Mouse (Mus musculus) CD8-positive naive resting alpha-beta T cell, adult 2 months (primary cell): ENCODE measurements around the gene Anp32e.
"Not testable (repeated sequence)": the region's sequence is repeated elsewhere in the genome, so short reads cannot be mapped to it uniquely, and the experiment has no call there.

Source experiments
- DNase-seq, 2 experiments: peaks; one replicate each; pipeline ENCODE4 v3.0.0; 2022; ENCODE audit warnings: low read depth in 2 of 2, low spot score in 2 of 2

Gene Anp32e

DNA sequence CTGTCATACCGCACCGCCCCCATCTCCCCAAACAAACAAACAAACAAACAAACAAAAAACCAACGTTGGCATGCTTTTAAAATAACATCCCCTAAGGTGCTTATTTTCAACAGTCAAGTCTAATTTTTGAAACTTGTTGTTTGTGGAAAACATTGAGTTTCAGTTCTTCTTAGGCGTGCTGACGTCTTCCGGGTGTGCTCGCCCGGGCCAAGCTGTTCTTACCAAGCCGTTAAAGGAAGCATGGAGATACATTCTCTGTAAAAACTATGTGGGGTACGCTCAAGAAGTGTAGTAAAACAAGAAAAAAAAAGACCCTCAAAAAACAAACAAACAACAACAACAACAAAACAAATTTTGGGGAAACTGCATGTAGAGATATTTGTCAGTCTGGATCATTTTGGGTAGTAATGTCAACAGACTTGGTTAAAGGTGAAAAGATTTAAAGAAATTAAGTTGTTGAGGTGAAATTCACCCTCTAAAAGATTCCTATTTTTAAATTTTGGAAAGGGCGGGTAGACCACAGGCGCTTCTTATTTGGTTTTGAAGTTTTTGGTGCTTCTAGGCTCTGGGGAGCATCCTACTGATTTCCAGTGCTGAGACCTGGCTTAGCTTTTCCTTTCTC, 43.3 kb downstream of the Anp32e start:
- DNase-seq: no peak

- DNase-seq: peak in 1 of 2 experiments; percentile 56
These were observed 44.0 kb downstream of the Anp32e start for GRCm38 (mm10) chr3:95972873-95973634.

DNA sequence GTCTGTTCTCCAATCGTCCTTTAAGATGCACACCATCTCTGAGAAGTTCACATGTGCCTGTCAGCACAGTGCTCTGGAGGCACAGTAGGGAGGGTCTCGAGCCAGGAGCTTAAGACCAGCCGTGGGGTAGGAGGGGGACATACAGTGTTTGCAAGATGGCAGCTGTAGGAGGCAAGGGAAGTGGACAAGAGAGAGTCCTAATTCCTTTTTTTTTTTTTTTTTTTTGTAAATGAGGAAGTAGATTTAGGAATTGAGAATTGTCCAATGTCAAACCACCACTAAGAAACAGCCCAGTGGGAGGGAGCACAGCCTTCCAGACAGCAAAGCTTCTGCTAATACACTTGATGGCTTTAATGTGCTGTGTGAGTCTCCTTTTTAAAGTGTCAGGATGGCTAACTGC, 48.0 kb downstream of the Anp32e start:
- DNase-seq: no peak

DNA sequence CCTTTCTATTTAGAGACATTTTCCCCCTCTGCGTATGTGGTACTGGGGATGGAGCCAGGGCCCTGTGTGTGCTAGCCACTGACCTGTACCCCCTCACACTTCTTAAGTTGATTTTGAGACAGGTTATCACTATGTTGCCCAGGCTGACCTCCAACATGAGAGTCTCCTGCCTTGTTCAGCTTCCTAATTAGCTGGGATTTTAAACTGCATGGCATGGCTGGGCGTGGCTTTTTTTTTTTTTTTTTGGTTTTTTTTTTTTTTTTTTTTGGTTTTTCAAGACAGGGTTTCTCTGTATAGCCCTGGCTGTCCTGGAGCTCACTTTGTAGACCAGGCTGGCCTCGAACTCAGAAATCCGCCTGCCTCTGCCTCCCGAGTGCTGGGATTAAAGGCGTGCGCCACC, 48.5 kb downstream of the Anp32e start:
- not testable (repeated sequence) for DNase-seq

GRCm38 (mm10) chr3:95978265-95978664, 49.2 kb downstream of the Anp32e start:
- no peak for DNase-seq

DNA sequence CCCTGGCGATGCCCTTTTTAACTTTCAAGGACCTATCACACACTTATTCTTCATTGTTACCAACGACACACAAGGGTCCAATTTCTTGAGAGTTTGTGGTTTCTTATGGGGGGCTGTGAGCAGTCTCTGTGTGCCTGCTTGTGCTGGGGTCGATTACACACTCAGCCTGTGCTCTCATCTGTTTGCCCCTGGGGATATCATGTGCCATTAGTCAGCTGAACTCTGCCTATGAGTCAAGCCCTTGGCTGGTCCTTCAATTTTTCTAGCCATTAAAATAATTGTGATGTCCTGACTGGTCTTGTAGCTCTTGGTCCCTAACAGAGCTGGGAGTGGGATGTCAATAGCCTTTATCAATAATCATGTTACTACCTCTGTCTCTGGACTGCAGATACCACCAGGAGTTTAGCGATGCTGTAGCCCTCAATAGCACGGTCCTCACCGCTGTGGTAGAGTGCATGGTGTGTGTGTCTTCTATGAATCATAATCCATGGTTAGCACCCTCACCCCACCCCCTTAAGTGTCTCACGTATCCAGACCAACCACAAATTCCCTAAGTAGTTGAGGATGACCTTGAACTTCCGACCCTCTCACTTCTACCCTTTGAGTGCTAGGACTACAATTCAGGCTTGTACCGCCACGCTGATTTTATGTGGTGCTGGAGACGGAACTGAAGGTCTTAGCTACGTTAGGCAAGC, 51.4 kb downstream of the Anp32e start:
- DNase-seq: no peak

- DNase-seq: no peak
These were observed 53.1 kb downstream of the Anp32e start for GRCm38 (mm10) chr3:95982129-95982528.

DNA sequence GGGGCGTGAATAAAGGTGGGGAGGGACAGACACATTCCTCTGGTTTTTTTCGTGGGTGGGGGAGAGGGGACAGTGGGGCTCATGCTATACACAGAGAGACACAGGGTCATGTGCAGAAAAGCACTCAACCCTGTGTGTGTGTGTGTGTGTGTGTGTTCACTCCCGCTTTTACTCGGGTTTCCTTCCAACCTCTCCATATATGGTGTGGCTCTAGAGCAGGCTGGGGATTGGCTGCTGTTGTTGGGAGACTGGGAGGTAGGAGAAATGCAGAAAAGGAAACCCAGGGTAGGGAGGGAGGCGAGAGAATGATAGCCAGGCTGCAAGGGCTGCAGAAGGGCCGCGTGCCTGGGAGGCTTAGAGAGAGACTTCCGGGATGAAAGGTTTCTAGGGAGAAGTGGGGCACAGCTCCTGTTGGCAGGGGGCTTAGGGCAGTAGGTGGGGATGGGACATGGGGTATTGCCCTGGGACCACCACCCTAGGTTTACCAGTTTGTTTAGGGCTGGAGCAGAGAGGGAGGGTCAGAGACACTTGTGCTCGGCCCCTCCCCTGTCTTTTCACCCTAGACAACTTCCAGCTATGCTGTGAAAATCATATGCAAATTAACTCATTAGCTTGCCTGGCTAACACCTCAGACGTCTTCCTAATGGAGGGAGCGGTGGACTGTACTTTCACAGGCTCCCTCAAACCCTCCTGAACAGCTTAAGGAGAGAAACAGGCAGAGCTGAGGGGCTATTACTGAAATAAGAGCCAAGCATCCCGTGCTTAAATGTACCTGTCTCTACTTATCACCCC, 56.4 kb downstream of the Anp32e start:
- no peak for DNase-seq

DNA sequence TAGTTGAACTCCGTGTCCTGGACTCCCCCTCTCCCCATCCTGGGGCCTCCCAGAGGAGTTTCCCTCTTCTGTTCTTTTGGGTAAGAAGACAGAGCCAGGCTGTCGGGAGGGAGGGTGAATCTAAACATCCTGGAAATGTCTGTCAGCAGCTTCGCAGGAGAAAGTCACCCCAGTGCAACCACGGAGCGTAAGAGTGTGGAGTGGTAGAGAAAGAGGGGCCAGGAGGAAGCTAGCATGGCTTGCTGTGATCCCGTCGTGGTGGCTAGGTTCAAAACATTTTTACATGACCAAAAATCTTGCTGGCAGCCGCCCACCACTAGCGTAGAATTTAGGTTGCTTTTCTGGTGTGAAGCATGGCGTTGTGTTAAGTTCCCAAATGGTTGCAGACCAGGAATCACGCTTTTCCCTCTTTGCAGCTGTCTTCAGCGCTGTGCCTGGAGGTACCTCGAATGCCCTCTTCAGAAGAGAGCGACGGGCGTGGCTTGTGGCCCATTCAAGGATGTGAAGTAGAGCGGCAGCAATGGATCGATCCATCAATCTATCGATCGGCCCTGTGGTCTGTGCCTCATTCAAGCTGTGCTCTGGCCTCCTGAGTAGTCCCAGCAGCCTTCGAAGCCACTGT, 57.1 kb downstream of the Anp32e start:
- peak in 1 of 2 experiments; percentile 44 for DNase-seq

DNA sequence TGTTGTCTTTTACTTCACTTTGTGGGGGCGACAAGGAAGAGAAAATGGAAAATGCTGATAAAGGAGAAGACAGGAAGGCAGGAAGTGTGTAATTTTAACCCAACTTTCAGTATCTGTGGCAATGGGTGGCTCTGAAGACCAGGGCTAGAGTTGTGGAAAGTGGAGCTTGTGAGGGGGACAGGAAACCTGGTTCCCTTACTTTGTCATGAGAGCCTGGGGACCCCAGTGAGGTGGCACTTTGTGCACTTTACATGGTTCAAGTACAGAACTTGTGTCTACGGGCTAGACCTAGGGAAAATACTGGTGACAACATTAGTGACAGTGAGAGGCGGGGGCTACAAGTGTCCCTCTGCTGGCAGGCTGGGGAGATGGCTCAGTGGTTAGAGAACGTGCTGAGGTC, 57.9 kb downstream of the Anp32e start:
- DNase-seq: peak in 1 of 2 experiments; percentile 12

- no peak for DNase-seq
These were observed 58.5 kb downstream of the Anp32e start for GRCm38 (mm10) chr3:95987386-95988110.

DNA sequence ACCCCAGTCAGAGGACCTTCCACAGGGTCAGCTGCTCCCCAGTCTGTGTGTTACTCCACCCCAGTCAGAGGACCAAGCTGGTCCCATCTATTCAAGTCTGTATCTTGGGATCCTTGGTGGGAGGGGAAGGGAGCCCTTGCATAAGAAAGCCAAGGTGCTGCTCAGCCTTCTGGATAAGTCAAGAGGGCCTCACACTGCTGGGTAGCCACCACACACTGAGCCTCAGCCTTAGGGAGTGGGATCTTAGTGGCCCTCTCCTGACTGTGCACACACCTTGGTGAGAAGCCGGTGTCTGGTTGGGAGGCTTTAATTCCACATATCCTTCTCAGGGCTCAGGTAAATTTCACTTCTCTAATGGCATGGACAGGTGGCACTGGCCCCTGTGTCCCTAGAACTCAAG, 59.1 kb downstream of the Anp32e start:
- no peak for DNase-seq

GRCm38 (mm10) chr3:95988969-95989368, 59.9 kb downstream of the Anp32e start:
- DNase-seq: no peak

DNA sequence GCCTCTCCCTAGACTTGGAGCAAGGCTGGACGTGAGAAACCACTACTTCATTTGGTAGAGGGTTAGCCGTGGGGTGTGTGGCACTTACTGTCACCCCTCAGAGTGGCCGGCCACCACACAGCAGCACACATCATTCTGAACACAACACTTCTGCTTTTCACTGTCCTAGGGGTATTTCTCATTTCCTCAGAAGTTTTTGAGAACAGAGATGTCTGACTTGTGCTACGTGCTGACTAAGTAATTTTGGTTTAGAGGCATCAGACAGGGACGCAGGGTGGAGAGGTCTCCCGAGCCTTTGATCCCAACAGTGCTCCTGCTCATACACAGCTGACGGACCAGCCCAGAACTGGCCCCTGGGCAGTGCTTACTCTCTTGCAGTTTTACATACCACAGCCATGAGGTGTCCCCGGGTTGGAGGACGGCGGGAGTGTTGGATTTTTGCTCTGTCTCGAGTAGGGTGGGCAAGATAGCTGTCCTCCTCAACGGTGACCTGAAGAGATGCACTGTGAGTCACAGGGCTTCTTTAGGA, 61.4 kb downstream of the Anp32e start:
- DNase-seq: no peak

DNA sequence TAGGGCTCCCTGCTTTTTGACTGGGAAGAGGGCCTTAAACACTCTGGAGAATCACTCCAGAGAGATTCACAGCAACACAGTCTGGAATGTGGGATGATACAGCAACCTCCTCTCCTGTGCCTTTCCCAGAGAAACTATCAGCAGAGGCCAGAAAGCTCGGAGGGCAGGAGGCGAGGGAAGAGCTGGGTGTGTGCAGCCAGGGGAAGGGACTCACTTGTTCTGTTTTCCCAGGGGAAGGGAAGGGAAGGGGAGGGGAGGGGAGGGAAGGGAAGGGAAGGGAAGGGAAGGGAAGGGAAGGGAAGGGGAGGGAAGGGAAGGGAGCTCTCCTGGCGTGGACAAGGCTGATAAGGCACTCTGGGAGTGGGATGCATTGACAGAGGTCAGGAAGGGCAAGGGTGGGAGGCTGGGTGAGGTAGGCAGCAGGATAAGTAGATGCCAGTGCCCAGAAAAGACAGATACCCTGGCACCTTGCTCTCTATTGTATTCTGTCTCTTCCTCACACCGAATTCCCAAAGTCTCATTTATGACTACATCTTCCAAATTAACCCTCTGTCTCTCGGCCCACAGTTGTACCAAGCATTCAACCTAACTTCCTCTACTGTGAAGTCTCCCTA, 64.1 kb downstream of the Anp32e start:
- no peak for DNase-seq

DNA sequence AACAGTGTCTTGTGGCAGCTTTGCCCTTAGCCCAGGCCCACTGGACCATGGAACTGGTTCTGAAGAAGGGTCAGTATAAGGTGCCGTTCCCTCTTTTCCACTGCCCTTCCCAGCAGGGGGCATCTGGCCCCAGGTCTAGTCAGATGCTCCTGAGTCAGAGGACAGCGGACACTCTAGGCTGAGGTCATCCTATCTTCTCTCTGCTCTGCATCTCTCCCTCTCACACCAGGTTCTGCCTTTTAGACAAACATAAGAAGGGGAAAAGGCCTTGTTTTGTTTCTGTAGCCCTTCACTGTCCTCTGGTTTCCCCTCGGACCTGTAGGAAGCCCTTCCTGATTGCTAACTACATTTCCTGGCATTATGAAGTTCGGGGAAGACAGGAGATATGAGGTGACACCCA, 64.8 kb downstream of the Anp32e start:
- DNase-seq: no peak

GRCm38 (mm10) chr3:95994381-95994846, 65.4 kb downstream of the Anp32e start:
- peak in 1 of 2 experiments; percentile 8 for DNase-seq

DNA sequence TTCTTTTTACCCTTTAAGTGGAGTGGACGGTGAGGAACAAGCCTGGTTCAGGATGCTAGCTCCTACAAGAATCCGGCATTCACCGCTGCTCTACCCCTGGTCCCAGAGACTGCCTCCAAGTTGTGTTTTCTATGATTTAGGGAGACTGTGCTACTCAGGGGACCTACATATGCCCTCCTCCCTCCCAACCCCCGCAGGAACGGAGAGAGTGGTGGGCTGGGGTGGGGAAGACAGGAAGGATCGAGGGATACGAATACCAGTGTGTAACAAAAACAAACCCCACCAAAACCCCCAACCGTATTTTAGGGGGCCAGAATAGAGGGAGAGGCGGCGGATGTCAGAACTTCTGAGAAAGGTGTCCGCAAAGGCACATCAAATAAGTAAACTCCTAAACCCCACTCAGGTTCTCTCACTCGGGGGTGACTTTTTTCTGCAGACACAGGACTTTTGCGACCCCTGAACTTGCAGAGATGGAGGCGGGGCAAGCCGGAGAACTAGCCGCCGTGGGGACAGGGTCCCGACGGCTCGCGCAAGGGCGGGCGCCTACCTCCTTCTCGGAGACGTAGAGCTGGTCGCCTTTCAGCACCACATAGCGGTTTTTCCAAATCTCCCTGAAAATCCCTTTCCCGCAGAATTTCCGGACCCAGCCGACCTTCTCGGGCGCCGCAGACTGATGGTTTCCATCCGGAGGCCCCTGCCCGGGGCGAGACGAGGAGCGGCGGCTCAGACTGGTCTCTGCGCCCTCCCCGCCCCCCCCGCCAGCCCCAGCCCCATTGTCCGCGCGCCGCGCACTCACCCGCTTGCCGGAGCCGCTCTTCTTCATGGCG, 66.1 kb downstream of the Anp32e start:
- DNase-seq: peak; percentile 21 to 43
